Mouse (Mus musculus) forebrain, embryonic 10.5 days (tissue): Measurements from ENCODE around the gene Supt6. TPM values are rescaled to one million over a fixed set of nuclear protein-coding genes. Genes with fewer than 3 reads are reported as not detected.
A peak's percentile ranks its signal among the peaks of the same experiment; 100 is the strongest.
"Not testable (repeated sequence)": the region's sequence is repeated elsewhere in the genome, so short reads cannot be mapped to it uniquely, and the experiment has no call there.

Source experiments
- DNase-seq: peaks from one replicate; pipeline ENCODE4 v3.0.0-alpha.2; 2017; ENCODE audit warnings: low spot score; ENCODE audit errors: extremely low spot score
- H3K27ac ChIP-seq: fragments of 300-500 bp; sonication (generic); 2 replicates; pipeline ENCODE4 v1.5.1; 2016; ENCODE audit warnings: mild to moderate bottlenecking
- H3K27me3 ChIP-seq: fragments of 300-500 bp; sonication (generic); 2 replicates; pipeline ENCODE4 v1.6.1; 2016; ENCODE audit warnings: mild to moderate bottlenecking; ENCODE audit not compliant: poor library complexity, severe bottlenecking
- H3K36me3 ChIP-seq: fragments of 300-500 bp; sonication (generic); replicated peaks from 2 replicates; pipeline ENCODE4 v1.6.1; 2016; ENCODE audit warnings: mild to moderate bottlenecking, moderate library complexity
- H3K4me1 ChIP-seq: fragments of 300-500 bp; sonication (generic); 2 replicates; pipeline ENCODE4 v1.6.1; 2016
- H3K4me3 ChIP-seq: fragments of 300-500 bp; sonication (generic); 2 replicates; pipeline ENCODE4 v1.5.1; 2016; ENCODE audit warnings: mild to moderate bottlenecking, moderate library complexity
- H3K9me3 ChIP-seq: fragments of 300-500 bp; sonication (generic); 2 replicates; pipeline ENCODE4 v1.6.1; 2016; ENCODE audit warnings: mild to moderate bottlenecking, moderate library complexity
- WGBS: fragments of 180-500 bp; shearing (Covaris S2); methylation state at CpG from one replicate; pipeline ENCODE4 v1.1.7; 2016; 5-methylcytosine and 5-hydroxymethylcytosine counted together
- polyA plus RNA-seq: library from polyadenylated mRNA; unstranded; fragments of >200 nt; fragmentation: Nextera tagmentation; extraction: Ambion mirVana; gene quantifications from 2 replicates; pipeline ENCODE4 v1.2.1, GENCODE M21; 2016

Gene Supt6
- polyA plus RNA-seq, 1 experiment from 2014 or later = 39.2 TPM

DNA sequence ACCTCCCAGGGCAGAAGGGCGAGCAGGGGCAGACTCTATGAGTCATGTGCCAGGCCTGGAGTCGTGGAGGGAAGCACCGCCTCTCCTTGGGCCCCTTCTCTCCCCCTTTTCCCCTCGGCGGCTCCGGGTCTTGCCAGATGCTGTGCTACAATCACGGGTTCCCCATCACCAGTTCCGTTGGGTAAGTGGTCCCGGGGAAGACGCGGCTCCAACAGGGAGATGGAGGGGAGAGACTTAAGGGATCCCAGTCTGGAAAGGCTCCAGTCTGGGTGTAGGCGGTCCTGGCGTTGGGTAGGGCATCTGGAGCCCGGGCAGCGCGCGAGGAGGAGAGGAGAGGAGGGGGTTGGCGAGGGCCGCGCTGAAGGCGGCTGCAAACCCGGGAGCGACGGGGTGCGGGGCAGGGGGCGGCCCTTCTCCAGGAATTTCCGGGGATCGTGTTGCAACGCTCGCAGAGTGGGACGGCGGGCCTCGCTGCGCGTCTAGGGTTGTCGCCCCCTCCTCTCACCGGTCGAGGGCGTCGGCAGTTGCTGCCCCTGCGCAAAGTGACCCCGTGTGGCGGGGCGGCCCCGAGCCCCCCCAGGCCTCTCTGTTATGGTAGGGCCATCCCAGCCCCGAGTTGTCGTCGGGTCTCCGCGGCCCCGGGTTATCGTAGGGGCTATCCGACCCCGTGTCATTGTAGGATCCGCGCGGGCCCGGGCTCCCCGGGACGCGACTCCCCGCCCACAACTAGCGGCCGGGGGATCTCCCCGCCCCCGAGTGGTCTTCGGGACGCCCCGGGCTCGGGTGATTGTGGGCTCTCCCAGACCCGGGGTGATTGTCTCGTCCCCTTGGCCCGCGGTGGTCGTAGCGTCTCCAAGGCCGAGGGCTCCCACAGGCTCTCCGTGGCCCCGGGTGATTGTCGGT, 57.2 kb downstream of the Supt6 start, which contains the start of gene Rab34:
Gene Rab34 (plus strand): TSS at position 100 of the 903 bp plus-strand sequence.
- peak within 1 kb of the TSS; percentile 99 for H3K27ac ChIP-seq

GRCm38 (mm10) chr11:78184702-78185101, 61.1 kb downstream of the Supt6 start:
- not testable (repeated sequence) for H3K27ac ChIP-seq, H3K9me3 ChIP-seq, DNase-seq, H3K27me3 ChIP-seq, H3K4me3 ChIP-seq
- WGBS = 93% methylated on average over 6 of the region's 6 CpGs
- H3K36me3 ChIP-seq = peaks cover 29% of the 10 kb centered on the region
- H3K4me1 ChIP-seq = peaks cover 56% of the 10 kb centered on the region

More for the DNA sequence above, 57.2 kb downstream of the Supt6 start, which contains the start of gene Rab34:
- Histone ChIP-seq H3K27me3 (no peaks in the 10 kb centered on the region), H3K4me1 (peaks cover 38% of the 10 kb centered on the region), H3K36me3 (peaks cover 36% of the 10 kb centered on the region), H3K4me3 (peak within 1 kb of the TSS; percentile 81), H3K9me3 (no peaks in the 10 kb centered on the region)
- WGBS = under 1% methylated on average over 80 of the region's 80 CpGs
- peak; percentile 86 for DNase-seq

DNA sequence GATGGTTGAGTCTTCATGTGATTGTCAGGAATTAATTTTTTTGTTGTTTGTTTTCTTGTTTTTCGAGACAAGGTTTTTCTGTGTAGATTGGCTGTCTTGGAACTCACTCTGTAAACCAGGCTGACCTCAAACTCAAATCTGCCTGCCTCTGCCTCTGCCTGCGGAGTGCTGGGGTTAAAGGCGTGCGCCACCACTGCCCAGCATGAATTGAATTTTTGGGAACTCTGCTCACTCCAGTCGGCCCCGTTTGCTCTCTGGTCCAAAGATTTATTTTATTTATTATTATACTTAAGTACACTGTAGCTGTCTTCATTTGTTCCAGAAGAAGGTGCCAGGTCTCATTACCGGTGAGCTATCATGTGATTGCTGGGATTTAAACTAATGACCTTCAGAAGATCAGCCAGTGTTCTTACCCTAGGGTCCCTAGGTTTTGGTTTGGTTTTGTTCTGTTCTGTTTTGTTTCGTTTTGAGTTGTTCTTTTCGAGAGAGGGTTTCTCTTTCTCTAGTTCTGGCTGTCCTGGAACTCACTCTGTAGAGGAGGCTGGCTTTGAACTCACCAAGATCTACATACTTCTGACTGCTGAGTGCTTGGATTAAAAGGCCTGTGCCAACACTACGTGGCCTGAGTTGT, 61.8 kb downstream of the Supt6 start:
- 60% methylated on average over 10 of the region's 10 CpGs for WGBS
- peak overlapping the region; percentile 99 for H3K27ac ChIP-seq
- H3K9me3 ChIP-seq = no peaks in the 10 kb centered on the region
- no peaks in the 10 kb centered on the region for H3K27me3 ChIP-seq
- peaks cover 56% of the 10 kb centered on the region for H3K4me1 ChIP-seq
- DNase-seq = no peak
- peak overlapping the region; percentile 96 for H3K4me3 ChIP-seq
- peaks cover 36% of the 10 kb centered on the region for H3K36me3 ChIP-seq

DNA sequence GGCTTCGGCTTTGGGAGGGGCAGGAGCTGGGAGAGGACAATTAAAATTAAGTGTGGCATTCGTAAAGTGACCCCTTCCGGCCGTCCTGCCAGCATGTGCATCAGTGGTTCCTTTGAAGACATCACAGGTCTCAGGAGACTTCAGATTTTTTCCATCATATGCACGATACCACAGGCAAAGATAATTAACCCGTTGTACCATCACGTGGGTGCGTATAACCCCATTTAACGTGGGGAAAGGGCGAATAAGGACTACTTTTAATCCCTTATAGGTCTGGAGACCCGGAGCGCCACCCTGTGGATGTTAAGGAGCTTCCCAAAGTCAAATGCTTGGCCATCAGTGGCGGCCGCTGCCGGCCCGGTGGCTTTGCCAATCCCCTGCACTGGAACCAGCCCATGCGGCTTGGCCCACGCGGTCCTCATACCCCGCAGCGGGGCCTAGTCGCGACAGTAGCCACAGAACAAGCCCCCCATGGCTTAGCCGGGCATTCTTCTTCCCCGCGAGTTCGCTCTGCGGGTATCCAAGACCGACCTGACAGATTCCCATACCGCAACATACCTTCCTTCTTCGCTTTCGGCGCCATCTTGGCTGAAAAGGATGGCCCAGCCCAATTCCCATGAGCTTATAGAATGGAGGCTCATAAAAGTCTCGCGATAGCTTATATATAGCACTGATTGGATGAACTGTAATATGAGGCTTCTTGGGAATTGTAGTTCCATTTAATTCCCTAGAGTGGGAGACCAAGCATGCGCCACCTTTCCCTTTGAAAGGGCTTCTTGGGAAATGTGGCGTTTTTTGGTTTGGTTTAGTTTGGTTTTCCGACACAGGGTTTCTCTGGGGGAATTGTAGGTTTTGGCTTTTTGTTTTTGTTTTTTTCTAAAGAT, 62.6 kb downstream of the Supt6 start, which contains the start of gene Rpl23a:
Gene Rpl23a (minus strand): TSS at position 624 of the 884 bp plus-strand sequence.
- H3K27me3 ChIP-seq = no peaks in the 10 kb centered on the region
- H3K36me3 ChIP-seq = peaks cover 38% of the 10 kb centered on the region
- H3K4me1 ChIP-seq = peaks cover 56% of the 10 kb centered on the region

GRCm38 (mm10) chr11:78182450-78182849, 63.3 kb downstream of the Supt6 start:
- DNase-seq = no peak
- no peaks in the 10 kb centered on the region for H3K9me3 ChIP-seq
- no peaks in the 10 kb centered on the region for H3K27me3 ChIP-seq
- peaks cover 38% of the 10 kb centered on the region for H3K36me3 ChIP-seq
- 13% methylated on average over 7 of the region's 7 CpGs for WGBS
- H3K4me3 ChIP-seq = peak overlapping the region; percentile 96
- peaks cover 57% of the 10 kb centered on the region for H3K4me1 ChIP-seq
- peak overlapping the region; percentile 99 for H3K27ac ChIP-seq

More for the DNA sequence above, 62.6 kb downstream of the Supt6 start, which contains the start of gene Rpl23a:
- peak; percentile 89 for DNase-seq
- no peaks in the 10 kb centered on the region for H3K9me3 ChIP-seq
- H3K4me3 ChIP-seq = peak within 1 kb of the TSS; percentile 96
- H3K27ac ChIP-seq = peak within 1 kb of the TSS; percentile 99
- under 1% methylated on average over 38 of the region's 38 CpGs for WGBS

- no peaks in the 10 kb centered on the region for H3K9me3 ChIP-seq
- DNase-seq = no peak
- H3K36me3 ChIP-seq = peaks cover 38% of the 10 kb centered on the region
- no peaks in the 10 kb centered on the region for H3K27me3 ChIP-seq
- 57% methylated on average over 2 of the region's 2 CpGs for WGBS
- peak overlapping the region; percentile 96 for H3K4me3 ChIP-seq
- peaks cover 63% of the 10 kb centered on the region for H3K4me1 ChIP-seq
- peak overlapping the region; percentile 99 for H3K27ac ChIP-seq
Observed at GRCm38 (mm10) chr11:78181830-78182357, 63.9 kb downstream of the Supt6 start.

DNA sequence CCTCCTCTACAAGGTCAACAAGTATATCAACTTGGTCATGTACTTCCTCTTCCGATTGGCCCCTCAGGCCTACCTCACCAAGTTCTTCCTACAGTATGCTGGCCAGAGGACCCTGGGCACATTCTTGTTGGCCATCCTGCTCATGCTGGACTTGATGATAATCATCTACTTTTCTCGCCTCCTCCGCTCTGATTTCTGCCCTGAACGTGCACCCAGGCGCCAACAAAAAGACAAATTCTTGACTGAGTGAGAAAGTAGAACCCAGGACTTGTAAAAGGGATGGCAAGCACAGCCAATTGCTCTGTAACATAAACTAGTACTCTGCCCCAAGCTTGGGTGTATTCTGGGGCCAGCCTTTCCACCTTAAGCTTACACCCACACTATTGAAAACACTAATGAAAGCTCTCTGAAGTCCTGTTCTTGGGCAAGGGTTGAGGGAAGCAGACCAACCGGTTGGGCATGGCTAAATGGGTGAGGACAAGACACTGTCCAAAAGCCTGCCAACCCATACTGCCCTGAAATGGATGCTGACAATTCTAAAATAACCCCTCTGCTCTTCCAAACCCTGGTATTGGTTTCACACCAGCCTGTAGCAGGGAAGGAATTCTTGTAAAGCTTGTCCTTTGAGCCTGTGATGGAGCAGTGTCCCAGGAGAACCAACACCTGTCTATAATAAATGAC, 65.6 kb downstream of the Supt6 start:
- 77% methylated on average over 6 of the region's 6 CpGs for WGBS
- peaks cover 38% of the 10 kb centered on the region for H3K36me3 ChIP-seq
- H3K27me3 ChIP-seq = no peaks in the 10 kb centered on the region
- H3K4me1 ChIP-seq = peaks cover 71% of the 10 kb centered on the region
- H3K9me3 ChIP-seq = no peaks in the 10 kb centered on the region
- DNase-seq = no peak
- no peak overlapping the region for H3K27ac ChIP-seq
- H3K4me3 ChIP-seq = peak overlapping the region; percentile 61

DNA sequence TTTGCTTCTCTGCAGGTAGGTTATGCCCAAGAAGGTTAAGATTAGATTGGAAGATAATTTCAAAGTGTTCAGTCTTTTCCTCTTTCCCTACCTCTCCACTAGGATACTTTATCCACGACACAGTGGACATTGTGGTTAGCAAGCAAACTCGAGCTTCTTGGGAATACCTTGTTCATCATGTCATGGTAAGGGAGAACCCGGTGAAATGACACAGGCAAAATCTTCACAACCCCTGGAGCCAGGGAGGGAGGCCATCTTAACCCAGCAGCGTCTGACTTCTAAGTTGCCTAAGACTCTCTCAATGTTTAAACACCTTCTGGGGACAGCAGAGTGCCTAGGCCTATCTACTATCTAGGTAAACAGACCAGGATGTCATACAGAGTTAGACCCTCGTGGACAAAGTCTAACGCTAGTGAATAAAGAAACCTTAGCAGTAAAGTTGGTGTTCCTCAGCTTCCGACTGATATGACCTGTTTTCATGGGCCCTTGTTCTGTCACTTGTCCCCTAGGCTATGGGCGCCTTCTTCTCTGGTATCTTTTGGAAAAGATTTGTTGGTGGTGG, 66.3 kb downstream of the Supt6 start:
- Histone ChIP-seq H3K36me3 (peaks cover 38% of the 10 kb centered on the region), H3K4me1 (peaks cover 75% of the 10 kb centered on the region), H3K27me3 (no peaks in the 10 kb centered on the region), H3K9me3 (no peaks in the 10 kb centered on the region), H3K4me3 (peak overlapping the region; percentile 61), H3K27ac (peak overlapping the region; percentile 93; the same call in 1 of the 2 replicates)
- no peak for DNase-seq
- 39% methylated on average over 8 of the region's 8 CpGs for WGBS

GRCm38 (mm10) chr11:78178859-78179437, 66.8 kb downstream of the Supt6 start:
- WGBS = under 1% methylated on average over 29 of the region's 29 CpGs
- H3K27ac ChIP-seq = peak overlapping the region; percentile 93
- H3K4me3 ChIP-seq = peak overlapping the region; percentile 61
- no peaks in the 10 kb centered on the region for H3K9me3 ChIP-seq
- peaks cover 38% of the 10 kb centered on the region for H3K36me3 ChIP-seq
- peak; percentile 62 for DNase-seq
- no peaks in the 10 kb centered on the region for H3K27me3 ChIP-seq
- peaks cover 77% of the 10 kb centered on the region for H3K4me1 ChIP-seq

DNA sequence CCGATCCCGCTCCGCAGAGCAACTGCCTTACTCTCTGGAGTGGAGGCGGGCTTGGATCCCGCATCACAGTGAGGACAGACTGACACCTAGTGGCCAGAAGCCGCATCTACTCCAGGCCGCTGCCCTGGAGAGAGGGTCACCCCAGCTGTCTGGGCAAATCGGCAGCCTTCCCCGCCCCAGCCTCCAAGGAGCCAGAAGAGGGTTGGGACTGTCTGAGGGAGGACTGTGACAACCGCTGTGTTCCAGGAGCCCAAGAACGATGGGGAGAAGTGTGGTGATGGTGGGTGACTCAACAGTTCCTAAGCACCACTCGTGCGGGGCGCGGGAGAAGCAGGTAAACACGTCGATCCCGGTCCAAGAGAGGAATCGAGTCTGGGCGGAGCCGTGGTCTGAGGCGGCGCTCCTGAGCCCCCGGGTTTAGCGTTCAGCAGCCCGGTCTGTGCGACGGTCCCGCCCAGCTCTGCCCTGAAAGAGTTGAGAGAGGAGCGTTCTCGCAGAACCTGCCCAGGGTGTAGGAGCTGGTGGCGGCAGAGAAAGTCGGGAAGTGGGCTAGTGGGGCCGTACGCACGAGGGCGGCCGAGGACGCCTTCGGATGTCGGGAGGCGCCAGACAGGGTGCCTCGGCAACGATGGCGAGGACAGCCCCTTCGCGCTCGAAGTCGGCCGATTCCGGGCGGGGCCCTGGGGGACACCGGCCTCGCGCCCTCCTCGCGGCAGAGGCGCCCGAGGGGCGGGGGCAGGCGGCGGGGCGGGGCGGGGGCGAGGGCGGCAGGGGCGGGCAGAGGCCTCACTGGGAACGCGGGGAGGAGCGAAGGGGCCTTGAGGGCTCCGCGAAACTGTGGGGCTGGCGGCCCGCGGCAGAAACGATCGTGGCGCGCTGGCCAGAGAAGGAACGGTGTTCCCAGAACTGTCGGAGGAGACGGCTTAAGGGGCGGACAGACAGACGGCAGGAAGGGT, 67.6 kb downstream of the Supt6 start:
- Histone ChIP-seq H3K4me1 (peaks cover 74% of the 10 kb centered on the region), H3K27me3 (no peaks in the 10 kb centered on the region), H3K27ac (peak overlapping the region; percentile 93), H3K4me3 (peak overlapping the region; percentile 61), H3K9me3 (no peaks in the 10 kb centered on the region), H3K36me3 (peaks cover 38% of the 10 kb centered on the region)
- peak; percentile 96 for DNase-seq
- under 1% methylated on average over 83 of the region's 84 CpGs for WGBS
